Mouse (Mus musculus) lung, embryonic 15.5 days (tissue): ENCODE data around the gene Upp2. TPM values are rescaled to one million over a fixed set of nuclear protein-coding genes. Genes with fewer than 3 reads are reported as not detected.

Experiments
- ATAC-seq: fragments of 200-750 bp; cut with Nextera tagmentation; 2 replicates; pipeline ENCODE4 v1.8.0; 2017; ENCODE audit warnings: moderate number of reproducible peaks, borderline replicate concordance; ENCODE audit not compliant: low FRiP score, low TSS enrichment; ENCODE audit errors: extremely low read depth
- H3K27ac ChIP-seq: fragments of 300-500 bp; sonication (generic); 2 replicates; pipeline ENCODE4 v1.5.1; 2015; ENCODE audit warnings: moderate library complexity, mild to moderate bottlenecking, inconsistent platforms
- H3K27me3 ChIP-seq: fragments of 300-500 bp; sonication (generic); 2 replicates; pipeline ENCODE4 v1.6.1; 2015; ENCODE audit warnings: inconsistent platforms
- H3K36me3 ChIP-seq: fragments of 300-500 bp; sonication (generic); 2 replicates; pipeline ENCODE4 v1.6.1; 2015; ENCODE audit warnings: inconsistent platforms
- H3K4me1 ChIP-seq: fragments of 300-500 bp; sonication (generic); 2 replicates; pipeline ENCODE4 v1.6.1; 2015; ENCODE audit warnings: inconsistent platforms
- H3K4me2 ChIP-seq: fragments of 300-500 bp; sonication (generic); 2 replicates; pipeline ENCODE4 v1.6.1; 2015; ENCODE audit warnings: inconsistent platforms, mild to moderate bottlenecking, moderate library complexity
- H3K4me3 ChIP-seq: fragments of 300-500 bp; sonication (generic); 2 replicates; pipeline ENCODE4 v1.5.1; 2015; ENCODE audit warnings: mild to moderate bottlenecking, inconsistent platforms
- H3K9ac ChIP-seq: fragments of 300-500 bp; sonication (generic); 2 replicates; pipeline ENCODE4 v1.6.1; 2015; ENCODE audit warnings: inconsistent platforms
- H3K9me3 ChIP-seq: fragments of 300-500 bp; sonication (generic); 2 replicates; pipeline ENCODE4 v1.6.1; 2016; ENCODE audit warnings: inconsistent platforms
- WGBS: fragments of 180-500 bp; shearing (Covaris S2); methylation state at CpG from one replicate; pipeline ENCODE4 v1.1.7; 2015; 5-methylcytosine and 5-hydroxymethylcytosine counted together
- polyA plus RNA-seq: library from polyadenylated mRNA; unstranded; fragments of >200 nt; fragmentation: Nextera tagmentation; extraction: Ambion mirVana; gene quantifications from 2 replicates; pipeline ENCODE4 v1.2.1, GENCODE M21; 2015

Upp2 gene
- polyA plus RNA-seq, 1 experiment from 2014 or later, result 7.1 TPM

- H3K27ac ChIP-seq, result no peak overlapping the region
- no peak overlapping the region for H3K4me2 ChIP-seq
- no peak for ATAC-seq
- H3K4me1 ChIP-seq, result 0 out of 2 replicates have a peak, but pooled peaks cover 3% of the 10 kb centered on the region
- no peaks in the 10 kb centered on the region for H3K36me3 ChIP-seq
- no peaks in the 10 kb centered on the region for H3K9me3 ChIP-seq
- H3K9ac ChIP-seq, result no peak overlapping the region
- 81% methylated on average over 4 of the region's 4 CpGs for WGBS
- H3K27me3 ChIP-seq, result no peaks in the 10 kb centered on the region
- H3K4me3 ChIP-seq, result no peak overlapping the region
Measured at GRCm38 (mm10) chr2:58742026-58742425, 174.9 kb downstream of the Upp2 start.

DNA sequence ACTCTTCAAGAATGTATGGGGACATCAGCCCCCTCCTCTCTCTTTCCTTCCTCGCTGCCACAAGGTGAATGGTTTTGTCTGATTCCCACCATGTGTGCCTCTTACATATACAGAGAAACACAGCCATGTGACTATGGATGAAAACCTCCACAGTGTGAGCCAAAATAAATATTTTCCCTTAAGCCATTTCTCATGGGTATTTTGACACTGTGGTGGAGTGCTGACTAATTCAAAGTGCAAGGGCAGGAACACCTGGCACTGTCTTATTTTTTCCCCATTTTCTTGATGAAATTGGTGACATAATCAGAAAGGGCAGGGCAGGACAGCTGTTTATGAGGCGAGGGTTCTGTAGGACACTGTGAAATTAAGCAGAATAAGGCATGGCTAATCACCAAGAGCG is 176.3 kb downstream of the Upp2 start:
- H3K9me3 ChIP-seq, result no peaks in the 10 kb centered on the region
- ATAC-seq, result no peak
- WGBS, result 65% methylated on average over 3 of the region's 3 CpGs

DNA sequence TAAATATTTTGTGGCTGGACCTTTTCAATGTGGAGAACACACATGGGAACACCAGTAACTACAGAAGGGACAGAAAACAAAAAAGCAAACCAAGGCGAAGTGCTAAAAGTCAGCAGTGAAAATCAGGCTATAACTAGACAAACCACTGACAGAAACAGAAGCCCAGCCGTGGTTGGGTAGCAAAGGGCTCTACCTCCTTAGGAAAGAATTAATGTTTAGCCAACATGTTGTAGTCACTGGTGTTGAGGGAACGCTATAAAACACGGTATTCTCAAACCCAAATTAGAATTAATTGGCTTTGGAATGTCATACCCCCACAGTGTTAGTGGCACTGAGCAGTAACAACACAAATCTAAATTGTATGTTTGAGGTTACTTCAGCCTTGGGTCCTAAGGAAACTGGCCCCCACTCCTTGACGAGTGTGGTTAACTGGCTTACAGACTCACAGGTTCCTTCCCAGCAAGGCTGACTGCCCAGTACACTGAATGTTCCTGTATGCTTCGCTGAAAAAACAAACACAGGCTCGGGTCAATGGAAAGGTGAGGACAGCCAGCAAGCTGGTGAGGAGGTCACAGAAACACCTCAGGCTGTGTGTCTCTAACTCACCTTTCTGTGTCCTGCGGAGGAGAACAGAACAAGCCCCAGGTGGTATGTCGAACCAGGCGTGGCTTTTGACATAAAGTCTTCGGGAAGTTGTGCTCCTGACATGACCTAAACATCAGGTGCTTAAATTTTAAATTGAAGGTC is 180.6 kb downstream of the Upp2 start:
- Histone ChIP-seq H3K4me3 (no peak overlapping the region), H3K9ac (no peak overlapping the region), H3K27me3 (no peaks in the 10 kb centered on the region), H3K36me3 (no peaks in the 10 kb centered on the region), H3K27ac (no peak overlapping the region), H3K4me2 (no peak overlapping the region), H3K4me1 (no peaks in the 10 kb centered on the region), H3K9me3 (no peaks in the 10 kb centered on the region)
- no peak for ATAC-seq
- WGBS, result 40% methylated on average over 11 of the region's 11 CpGs

More for the DNA sequence above, 176.3 kb downstream of the Upp2 start:
- Histone ChIP-seq H3K4me2 (no peak overlapping the region), H3K27ac (no peak overlapping the region), H3K9ac (no peak overlapping the region), H3K27me3 (no peaks in the 10 kb centered on the region), H3K4me1 (no peaks in the 10 kb centered on the region), H3K36me3 (no peaks in the 10 kb centered on the region), H3K4me3 (no peak overlapping the region)

DNA sequence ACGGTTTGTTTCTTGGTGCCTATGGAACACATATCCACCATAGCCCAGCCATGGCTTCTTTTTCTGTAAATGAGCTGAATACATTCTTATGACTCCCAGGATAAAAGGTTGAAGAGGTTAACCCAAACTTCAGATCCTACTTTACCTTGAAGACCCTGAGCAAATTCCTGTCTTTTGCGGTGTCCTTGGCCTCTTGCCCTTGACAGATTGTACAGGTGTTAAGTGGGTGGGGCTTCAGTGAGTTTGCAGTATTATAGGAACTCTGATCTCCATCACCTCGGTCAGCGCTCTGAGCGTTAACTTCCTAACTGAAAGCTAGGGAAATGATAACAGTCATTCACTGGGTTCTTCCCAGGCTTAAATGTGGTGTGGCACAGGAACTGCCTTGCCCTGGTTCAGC is 181.2 kb downstream of the Upp2 start:
- no peaks in the 10 kb centered on the region for H3K27me3 ChIP-seq
- no peaks in the 10 kb centered on the region for H3K4me1 ChIP-seq
- no peak overlapping the region for H3K4me2 ChIP-seq
- H3K9ac ChIP-seq, result no peak overlapping the region
- H3K4me3 ChIP-seq, result no peak overlapping the region
- H3K9me3 ChIP-seq, result no peaks in the 10 kb centered on the region
- ATAC-seq, result no peak
- no peaks in the 10 kb centered on the region for H3K36me3 ChIP-seq
- WGBS, result 51% methylated on average over 5 of the region's 5 CpGs
- H3K27ac ChIP-seq, result no peak overlapping the region

DNA sequence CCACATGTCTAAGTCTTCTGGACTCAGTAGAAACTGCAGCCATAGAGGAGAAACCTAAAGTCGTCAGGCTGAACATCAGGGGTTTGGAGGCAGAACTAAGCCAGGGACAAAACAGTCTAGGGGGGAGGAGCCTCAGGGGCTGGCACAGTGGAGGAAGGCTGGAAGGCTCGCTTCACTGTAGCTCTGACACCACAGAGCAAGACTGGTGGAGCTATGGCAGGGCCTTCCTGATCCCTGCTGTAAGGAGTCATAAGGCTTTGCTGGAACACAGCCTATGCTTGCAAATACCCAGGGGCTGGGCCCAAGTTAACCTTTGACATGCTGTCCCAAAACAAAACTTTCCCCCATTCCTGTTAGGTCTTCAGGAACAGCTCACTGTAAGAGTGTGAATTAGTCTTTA is 185.8 kb downstream of the Upp2 start:
- H3K4me1 ChIP-seq, result no peaks in the 10 kb centered on the region
- no peak overlapping the region for H3K4me2 ChIP-seq
- no peak for ATAC-seq
- 58% methylated on average over 2 of the region's 2 CpGs for WGBS
- H3K27ac ChIP-seq, result no peak overlapping the region
- H3K9me3 ChIP-seq, result no peaks in the 10 kb centered on the region
- H3K9ac ChIP-seq, result no peak overlapping the region
- H3K36me3 ChIP-seq, result no peaks in the 10 kb centered on the region
- H3K27me3 ChIP-seq, result no peaks in the 10 kb centered on the region
- H3K4me3 ChIP-seq, result no peak overlapping the region

- WGBS, result 49% methylated on average over 3 of the region's 3 CpGs
- H3K4me2 ChIP-seq, result no peak overlapping the region
- no peaks in the 10 kb centered on the region for H3K4me1 ChIP-seq
- no peak overlapping the region for H3K27ac ChIP-seq
- no peaks in the 10 kb centered on the region for H3K27me3 ChIP-seq
- no peak for ATAC-seq
- H3K4me3 ChIP-seq, result no peak overlapping the region
- no peaks in the 10 kb centered on the region for H3K9me3 ChIP-seq
- H3K9ac ChIP-seq, result no peak overlapping the region
- no peaks in the 10 kb centered on the region for H3K36me3 ChIP-seq
Measured at GRCm38 (mm10) chr2:58754736-58755135, 187.6 kb downstream of the Upp2 start.

DNA sequence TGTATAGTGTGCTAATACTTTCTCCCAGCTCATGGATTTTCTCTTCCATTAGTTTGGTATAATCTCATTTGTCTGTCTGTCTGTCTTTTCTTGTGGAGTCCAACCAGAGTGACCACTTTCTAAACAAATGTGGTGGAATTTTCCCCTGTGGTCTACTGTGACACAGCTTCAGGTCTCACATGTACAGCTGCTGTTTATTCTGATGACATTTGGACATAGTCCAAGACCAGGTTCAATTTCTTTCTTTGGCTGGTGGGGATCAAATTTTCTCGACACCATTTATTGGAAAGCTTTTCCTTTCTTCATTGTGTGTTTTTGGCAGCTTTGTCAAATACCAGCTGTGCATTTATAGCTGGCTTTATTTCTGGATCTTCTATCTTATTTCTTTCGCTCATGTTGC is 191.0 kb downstream of the Upp2 start:
- Histone ChIP-seq H3K9ac (no peak overlapping the region), H3K4me2 (no peak overlapping the region), H3K4me1 (no peaks in the 10 kb centered on the region), H3K27ac (no peak overlapping the region), H3K27me3 (no peaks in the 10 kb centered on the region), H3K4me3 (no peak overlapping the region), H3K9me3 (no peaks in the 10 kb centered on the region), H3K36me3 (no peaks in the 10 kb centered on the region)
- ATAC-seq, result no peak
- WGBS, result 62% methylated on average over 2 of the region's 2 CpGs

GRCm38 (mm10) chr2:58759676-58760075 is 192.6 kb downstream of the Upp2 start:
- H3K27me3 ChIP-seq, result no peaks in the 10 kb centered on the region
- H3K4me2 ChIP-seq, result no peak overlapping the region
- ATAC-seq, result no peak
- 58% methylated on average over 5 of the region's 5 CpGs for WGBS
- no peaks in the 10 kb centered on the region for H3K4me1 ChIP-seq
- no peak overlapping the region for H3K9ac ChIP-seq
- H3K4me3 ChIP-seq, result no peak overlapping the region
- H3K36me3 ChIP-seq, result no peaks in the 10 kb centered on the region
- no peak overlapping the region for H3K27ac ChIP-seq
- no peaks in the 10 kb centered on the region for H3K9me3 ChIP-seq

GRCm38 (mm10) chr2:58765141-58765540 is 198.0 kb downstream of the Upp2 start:
- ATAC-seq, result no peak
- Histone ChIP-seq H3K27ac (no peak overlapping the region), H3K4me3 (no peak overlapping the region), H3K9me3 (no peaks in the 10 kb centered on the region), H3K4me2 (no peak overlapping the region), H3K27me3 (no peaks in the 10 kb centered on the region), H3K4me1 (no peaks in the 10 kb centered on the region), H3K9ac (no peak overlapping the region), H3K36me3 (no peaks in the 10 kb centered on the region)
- WGBS, result 62% methylated on average over 8 of the region's 8 CpGs

GRCm38 (mm10) chr2:58773833-58774232 is 206.7 kb downstream of the Upp2 start:
- no peak overlapping the region for H3K9ac ChIP-seq
- 80% methylated on average over 9 of the region's 9 CpGs for WGBS
- no peak for ATAC-seq

GRCm38 (mm10) chr2:58778986-58779495 is 211.9 kb downstream of the Upp2 start:
- H3K27me3 ChIP-seq, result no peaks in the 10 kb centered on the region

More at GRCm38 (mm10) chr2:58773833-58774232, 206.7 kb downstream of the Upp2 start:
- Histone ChIP-seq H3K4me1 (no peaks in the 10 kb centered on the region), H3K36me3 (no peaks in the 10 kb centered on the region), H3K27ac (no peak overlapping the region), H3K4me3 (no peak overlapping the region), H3K4me2 (no peak overlapping the region), H3K9me3 (no peaks in the 10 kb centered on the region), H3K27me3 (no peaks in the 10 kb centered on the region)

GRCm38 (mm10) chr2:58783526-58783925 is 216.4 kb downstream of the Upp2 start:
- no peaks in the 10 kb centered on the region for H3K9me3 ChIP-seq
- H3K27ac ChIP-seq, result no peak overlapping the region; the same call in 1 of the 2 replicates
- H3K4me3 ChIP-seq, result no peak overlapping the region
- H3K9ac ChIP-seq, result no peak overlapping the region
- peaks cover 40% of the 10 kb centered on the region for H3K4me1 ChIP-seq
- 32% methylated on average over 1 of the region's 1 CpGs for WGBS
- no peaks in the 10 kb centered on the region for H3K27me3 ChIP-seq
- no peak overlapping the region for H3K4me2 ChIP-seq
- ATAC-seq, result no peak
- no peaks in the 10 kb centered on the region for H3K36me3 ChIP-seq

More at GRCm38 (mm10) chr2:58778986-58779495, 211.9 kb downstream of the Upp2 start:
- Histone ChIP-seq H3K36me3 (no peaks in the 10 kb centered on the region), H3K9ac (no peak overlapping the region), H3K9me3 (no peaks in the 10 kb centered on the region), H3K4me2 (no peak overlapping the region), H3K4me1 (peaks cover 14% of the 10 kb centered on the region; the same call in 1 of the 2 replicates), H3K27ac (no peak overlapping the region), H3K4me3 (no peak overlapping the region)
- no peak for ATAC-seq
- 71% methylated on average over 3 of the region's 3 CpGs for WGBS
